In the genomic region with DNA sequence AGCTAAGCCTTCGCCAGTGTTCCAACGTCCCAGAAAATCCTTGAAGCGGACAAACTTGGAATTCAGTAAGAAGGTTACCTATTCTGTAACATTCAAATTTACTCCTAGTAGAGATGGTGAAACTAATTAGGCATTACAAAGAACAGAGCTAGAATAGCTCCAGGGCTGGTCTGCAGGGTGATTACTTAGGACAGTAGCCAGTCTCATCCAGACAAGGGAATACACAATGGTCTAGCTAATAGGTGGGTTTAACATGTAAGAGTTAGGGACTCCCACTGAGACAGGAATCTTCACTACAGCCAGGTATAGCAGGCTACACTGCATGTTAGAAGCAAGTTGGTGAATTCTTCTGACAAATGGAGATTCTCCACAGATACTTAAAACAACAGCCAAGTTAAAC, we compare ENCODE assay signal across 1 mouse cellular context. TPM values are rescaled to one million over a fixed set of nuclear protein-coding genes. Genes with fewer than 3 reads are reported as not detected.
"Had no signal": no experiment of that assay in that cellular context is flagged by ENCODE, and none has a peak within 500 bp of the region (broad histone marks: within the 10 kb centered on the region; RNA-seq: fewer than 3 reads in every experiment).

No protein-coding gene starts in this region.

RNA-seq across cellular contexts. Expression of gene She, which starts 31.1 kb away (rescaled TPM):
- polyA plus RNA-seq: macrophage had no signal
